Mouse (Mus musculus) small intestine, adult 2 months (tissue): Measurements from ENCODE around the gene Atp13a2. TPM values are rescaled to one million over a fixed set of nuclear protein-coding genes. Genes with fewer than 3 reads are reported as not detected.

Experiments used
- H3K27ac ChIP-seq: fragments of 200-500 bp; 2 replicates; pipeline ENCODE4 v1.5.1; 2012; ENCODE audit warnings: low read depth, low read length, control low read depth, inconsistent platforms; ENCODE audit not compliant: insufficient read depth
- H3K27me3 ChIP-seq: fragments of 200-500 bp; 2 replicates; pipeline ENCODE4 v1.6.1; 2012; ENCODE audit warnings: mild to moderate bottlenecking, moderate library complexity, low read length, inconsistent platforms; ENCODE audit not compliant: control insufficient read depth, insufficient read depth
- H3K36me3 ChIP-seq: fragments of 200-500 bp; 2 replicates; pipeline ENCODE4 v1.6.1; 2012; ENCODE audit warnings: mild to moderate bottlenecking, low read length, control low read depth, inconsistent platforms; ENCODE audit not compliant: control insufficient read depth, insufficient read depth
- H3K4me1 ChIP-seq: fragments of 200-500 bp; 2 replicates; pipeline ENCODE4 v1.6.1; 2012; ENCODE audit warnings: low read length, inconsistent platforms, mixed read lengths; ENCODE audit not compliant: control insufficient read depth, insufficient read depth, insufficient read length
- H3K4me3 ChIP-seq: fragments of 200-500 bp; 2 replicates; pipeline ENCODE4 v1.5.1; 2012; ENCODE audit warnings: low read depth, mild to moderate bottlenecking, control low read depth, inconsistent platforms, low read length, moderate library complexity
- CTCF ChIP-seq: fragments of 200-500 bp; IDR thresholded peaks from 2 replicates; pipeline ENCODE4 v1.5.1; 2012; ENCODE audit warnings: low read depth, mild to moderate bottlenecking, control low read depth, inconsistent platforms, low read length, moderate library complexity, mixed read lengths; ENCODE audit not compliant: insufficient replicate concordance, insufficient read length; ENCODE audit errors: extremely low read depth
- POLR2A ChIP-seq: fragments of 200-500 bp; IDR thresholded peaks from 2 replicates; pipeline ENCODE4 v1.6.1; 2012; ENCODE audit warnings: low read depth, mild to moderate bottlenecking, control low read depth, inconsistent platforms, low read length, moderate library complexity
- WGBS: fragments of 180-500 bp; shearing (Covaris S2); methylation state at CpG from one replicate; pipeline ENCODE4 v1.1.7; 2018; 5-methylcytosine and 5-hydroxymethylcytosine counted together
- polyA plus RNA-seq: library from polyadenylated mRNA; depleted of rRNA; stranded (reverse); fragments of >200 nt; gene quantifications from 2 replicates; pipeline ENCODE4 v1.2.3, GENCODE M21; 2012; rRNA removed

Gene Atp13a2
- polyA plus RNA-seq, 1 experiment = 63.0 TPM

GRCm38 (mm10) chr4:141053568-141054161, 67.0 kb downstream of the Atp13a2 start:
- no peaks in the 10 kb centered on the region for H3K27me3 ChIP-seq
- TF ChIP-seq POLR2A (no peak), CTCF (no peak)
- no peaks in the 10 kb centered on the region for H3K4me1 ChIP-seq
- H3K4me3 ChIP-seq = no peak overlapping the region
- 78% methylated on average over 17 of the region's 17 CpGs for WGBS
- no peak overlapping the region for H3K27ac ChIP-seq
- H3K36me3 ChIP-seq = no peaks in the 10 kb centered on the region

Other genes with a start within 250 kb of the Atp13a2 start
- not detected in 2 replicates for gene Padi6, start 244.2 kb upstream of the Atp13a2 start, polyA plus RNA-seq
- 0.35 and 0.77 TPM in 2 replicates for gene Padi4, start 212.6 kb upstream of the Atp13a2 start, polyA plus RNA-seq
- not detected in 2 replicates for gene Padi3, start 176.2 kb upstream of the Atp13a2 start, polyA plus RNA-seq
- 0.04 TPM in 1 of 2 replicates, not detected in the other for gene Padi1, start 141.1 kb upstream of the Atp13a2 start, polyA plus RNA-seq
- 2.3 and 5.3 TPM in 2 replicates for gene Padi2, start 80.5 kb upstream of the Atp13a2 start, polyA plus RNA-seq
- gene Sdhb, start 25.7 kb upstream of the Atp13a2 start, polyA plus RNA-seq = 304 and 515 TPM in 2 replicates
- gene Mfap2, start 23.5 kb downstream of the Atp13a2 start, polyA plus RNA-seq = 8.8 and 13.7 TPM in 2 replicates
- gene Crocc, start 73.7 kb downstream of the Atp13a2 start, polyA plus RNA-seq = 4.7 and 7.3 TPM in 2 replicates
- gene Necap2, start 91.5 kb downstream of the Atp13a2 start, polyA plus RNA-seq = 28.2 and 68.9 TPM in 2 replicates
- not detected in 2 replicates for gene Spata21, start 101.5 kb downstream of the Atp13a2 start, polyA plus RNA-seq
- gene Szrd1, start 152.9 kb downstream of the Atp13a2 start, polyA plus RNA-seq = 27.0 and 52.5 TPM in 2 replicates
- gene Fbxo42, start 161.0 kb downstream of the Atp13a2 start, polyA plus RNA-seq = 6.6 and 13.1 TPM in 2 replicates
- gene Rsg1, start 227.1 kb downstream of the Atp13a2 start, polyA plus RNA-seq = 0.51 and 0.81 TPM in 2 replicates